Mouse (Mus musculus) kidney, adult 8-10 months (tissue): ENCODE measurements around the gene Jmy.

Source experiments
- DNase-seq, 2 experiments: peaks; one replicate each; pipeline ENCODE4 v3.0.0; 2022

Jmy gene

GRCm38 (mm10) chr13:93458616-93459015, 41.0 kb downstream of the Jmy start:
- no peak for DNase-seq

- DNase-seq = no peak
Observed at GRCm38 (mm10) chr13:93453275-93453674, 46.3 kb downstream of the Jmy start.

- DNase-seq = no peak
Observed at GRCm38 (mm10) chr13:93440167-93440566, 59.4 kb downstream of the Jmy start.

DNA sequence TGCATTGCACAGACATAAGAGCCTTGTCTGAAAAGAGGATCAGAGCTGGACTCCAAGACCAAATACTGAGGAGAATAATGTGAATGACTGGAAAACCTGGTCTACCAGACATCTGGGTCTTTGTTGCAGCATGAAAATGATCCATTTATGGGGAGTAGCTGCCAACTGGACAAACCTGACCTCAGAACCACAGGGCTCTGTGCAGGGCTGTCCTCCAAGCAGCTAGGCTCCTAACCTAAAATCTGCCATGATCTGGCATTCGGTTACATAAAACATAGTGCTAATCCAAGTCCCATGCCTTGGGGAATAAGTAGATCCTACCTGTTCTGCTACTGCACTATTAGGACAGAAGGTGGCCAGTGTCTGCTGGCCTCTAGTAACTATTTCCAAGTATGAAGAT, 70.4 kb downstream of the Jmy start:
- DNase-seq = no peak

- peak; percentile 22 to 32 for DNase-seq
Observed at GRCm38 (mm10) chr13:93427920-93428876, 71.4 kb downstream of the Jmy start.

- DNase-seq = no peak
Observed at GRCm38 (mm10) chr13:93423224-93423623, 76.4 kb downstream of the Jmy start.

- no peak for DNase-seq
Observed at GRCm38 (mm10) chr13:93419779-93420178, 79.8 kb downstream of the Jmy start.

- DNase-seq = no peak
Observed at GRCm38 (mm10) chr13:93418292-93418691, 81.3 kb downstream of the Jmy start.

- no peak for DNase-seq
Observed at GRCm38 (mm10) chr13:93415055-93415454, 84.6 kb downstream of the Jmy start.

- no peak for DNase-seq
Observed at GRCm38 (mm10) chr13:93410343-93410742, 89.3 kb downstream of the Jmy start.

- no peak for DNase-seq
Observed at GRCm38 (mm10) chr13:93406855-93407254, 92.8 kb downstream of the Jmy start.

DNA sequence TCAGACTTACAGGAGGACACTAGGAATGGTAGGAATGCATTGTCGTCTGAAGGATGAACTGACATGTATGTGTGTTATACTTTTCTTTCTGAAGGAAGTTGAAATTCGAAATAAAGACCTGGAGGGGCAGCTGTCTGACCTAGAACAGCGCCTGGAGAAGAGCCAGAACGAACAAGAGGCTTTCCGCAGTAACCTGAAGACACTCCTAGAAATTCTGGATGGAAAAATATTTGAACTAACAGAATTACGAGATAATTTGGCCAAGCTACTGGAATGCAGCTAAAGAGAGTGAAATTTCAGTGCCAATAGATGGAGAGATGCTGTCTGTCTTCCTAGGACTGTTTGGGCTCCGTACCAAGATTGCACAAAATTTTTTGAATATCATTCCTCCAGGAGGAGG, 97.7 kb downstream of the Jmy start:
- DNase-seq = no peak

- DNase-seq = no peak
Observed at GRCm38 (mm10) chr13:93399710-93400216, 99.8 kb downstream of the Jmy start.

- no peak for DNase-seq
Observed at GRCm38 (mm10) chr13:93389242-93389625, 110.4 kb downstream of the Jmy start.

GRCm38 (mm10) chr13:93388594-93389241, 110.9 kb downstream of the Jmy start:
- DNase-seq = no peak

DNA sequence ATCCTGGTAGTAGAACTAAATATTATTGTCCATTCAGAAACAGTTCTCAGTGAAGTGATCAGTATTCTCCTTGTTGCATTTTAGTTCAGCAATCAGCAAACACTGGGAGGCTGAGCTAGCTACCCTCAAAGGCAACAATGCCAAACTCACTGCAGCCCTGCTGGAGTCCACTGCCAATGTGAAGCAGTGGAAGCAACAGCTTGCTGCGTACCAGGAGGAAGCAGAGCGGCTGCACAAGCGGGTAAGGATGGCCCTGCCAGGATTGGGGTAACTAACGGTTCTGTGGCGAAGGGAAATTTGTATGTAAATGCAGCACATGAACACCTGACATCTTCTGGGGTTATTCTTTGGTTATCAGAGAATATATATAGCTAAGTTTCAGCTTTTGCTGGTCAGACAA, 112.2 kb downstream of the Jmy start:
- DNase-seq = no peak

GRCm38 (mm10) chr13:93385147-93385546, 114.5 kb downstream of the Jmy start:
- DNase-seq = no peak

DNA sequence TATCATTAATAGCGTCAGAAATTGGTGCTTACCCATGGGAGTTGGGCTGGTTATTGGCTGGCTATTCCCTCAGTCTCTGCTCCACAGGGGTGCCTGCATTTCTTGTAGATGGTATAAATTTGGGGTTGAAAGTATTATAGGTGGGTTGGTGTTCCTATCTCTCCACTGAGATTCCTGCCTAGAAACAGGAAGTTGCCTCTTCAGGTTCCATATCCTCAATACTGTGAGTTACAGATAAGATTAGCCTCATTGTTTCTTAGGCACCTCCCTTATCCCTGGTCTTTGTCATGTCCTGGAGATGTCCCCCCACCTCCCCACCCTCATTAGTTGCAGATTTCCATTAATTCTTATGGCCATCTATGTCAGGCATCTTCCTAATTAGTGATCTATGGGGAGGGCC, 115.1 kb downstream of the Jmy start:
- no peak for DNase-seq

GRCm38 (mm10) chr13:93383620-93384019, 116.0 kb downstream of the Jmy start:
- DNase-seq = no peak

- DNase-seq = no peak
Observed at GRCm38 (mm10) chr13:93383092-93383491, 116.5 kb downstream of the Jmy start.

DNA sequence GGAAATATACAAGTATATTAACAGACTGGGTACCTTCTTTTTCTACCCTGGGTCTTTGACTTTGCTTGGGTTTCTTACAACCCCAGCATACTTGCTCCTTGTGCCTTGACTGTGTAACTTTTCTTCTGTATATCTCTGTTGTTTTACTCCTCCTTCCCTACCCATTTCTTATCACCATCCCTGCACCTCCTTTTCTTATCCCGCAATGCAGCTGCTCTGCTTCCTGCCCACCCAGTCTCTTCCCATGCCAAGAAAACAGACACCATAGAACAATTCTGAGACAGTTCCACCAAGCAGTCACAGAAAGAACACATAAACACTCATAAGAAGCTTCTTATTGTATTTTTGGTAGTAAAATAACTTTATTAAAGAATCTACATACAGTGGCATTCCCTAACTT, 118.3 kb downstream of the Jmy start:
- DNase-seq = no peak

- DNase-seq = no peak
Observed at GRCm38 (mm10) chr13:93380399-93381063, 119.1 kb downstream of the Jmy start.
